15 mouse cellular contexts compared by ENCODE assay signal in the genomic region with DNA sequence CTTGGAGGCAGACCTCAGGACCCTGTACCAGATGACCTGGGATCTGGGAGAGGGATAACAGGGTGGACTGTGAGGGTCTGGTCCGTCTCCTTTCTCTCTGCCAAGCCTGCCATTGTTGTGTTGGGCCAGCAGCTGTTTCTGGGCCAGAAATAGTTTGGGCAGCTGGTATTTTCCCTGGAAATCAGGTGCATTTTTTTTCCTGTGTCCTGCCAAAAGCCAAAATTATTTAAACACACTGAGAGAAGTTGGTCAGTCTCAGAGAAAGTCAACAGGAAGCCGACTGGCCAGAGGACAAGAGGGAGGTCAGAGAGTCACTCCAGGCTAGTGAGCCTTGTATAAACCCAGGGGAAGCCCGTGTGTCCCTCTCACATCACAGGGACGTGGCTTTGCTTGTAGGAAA.
DNase-seq lines count a peak whose midpoint lies in the region; ATAC-seq and TF ChIP-seq lines count a peak whose summit lies in the region.
"Had no signal": no experiment of that assay in that cellular context is flagged by ENCODE, and none has a peak within 500 bp of the region (broad histone marks: within the 10 kb centered on the region; RNA-seq: fewer than 3 reads in every experiment).

No protein-coding gene starts in this region.

- H3K4me1 ChIP-seq in kidney, embryonic 16.5 days (ENCODE audit: insufficient read depth, low read length) = peaks cover 6% of the 10 kb centered on the region; the same call in 1 of the 2 replicates
- peaks cover 34% of the 10 kb centered on the region for H3K4me1 ChIP-seq in brown adipose tissue, adult 24 weeks (ENCODE audit: control insufficient read depth, insufficient read depth, insufficient read length, low read length)
- no peaks in the 10 kb centered on the region for H3K4me1 ChIP-seq in forebrain, postnatal 0 days (ENCODE audit: insufficient read depth)

- no peak overlapping the region for H3K4me2 ChIP-seq in kidney, embryonic 16.5 days (replicated peaks; ENCODE audit: low read depth, low read length)
- H3K4me2 ChIP-seq in forebrain, postnatal 0 days (ENCODE audit: low read depth) = no peak overlapping the region
- H3K4me2 ChIP-seq: hindbrain, embryonic 12.5 days had no signal

- no peaks in the 10 kb centered on the region for H3K27me3 ChIP-seq in kidney, embryonic 16.5 days (ENCODE audit: insufficient read depth, low read length)
- H3K27me3 ChIP-seq in forebrain, postnatal 0 days (ENCODE audit: insufficient read depth, low read length) = no peaks in the 10 kb centered on the region
- H3K27me3 ChIP-seq: hindbrain, embryonic 12.5 days had no signal

- H3K4me3 ChIP-seq in kidney, embryonic 16.5 days (ENCODE audit: low read length) = no peak overlapping the region
- no peak overlapping the region for H3K4me3 ChIP-seq in brown adipose tissue, adult 24 weeks (ENCODE audit: insufficient read depth, low read depth, low read length)
- H3K4me3 ChIP-seq in forebrain, postnatal 0 days (ENCODE audit: low read depth, low read length) = no peak overlapping the region
- H3K4me3 ChIP-seq: hindbrain, embryonic 12.5 days; megakaryocyte, embryonic 14.5 days had no signal

- no peaks in the 10 kb centered on the region for H3K36me3 ChIP-seq in kidney, embryonic 16.5 days (ENCODE audit: insufficient read depth, low read length)
- no peaks in the 10 kb centered on the region for H3K36me3 ChIP-seq in forebrain, postnatal 0 days (ENCODE audit: insufficient read depth)
- H3K36me3 ChIP-seq: hindbrain, embryonic 12.5 days had no signal

- no peaks in the 10 kb centered on the region for H3K9me3 ChIP-seq in kidney, embryonic 16.5 days (ENCODE audit: low read length)
- no peaks in the 10 kb centered on the region for H3K9me3 ChIP-seq in forebrain, postnatal 0 days (ENCODE audit: low read length)
- H3K9me3 ChIP-seq: hindbrain, embryonic 12.5 days; megakaryocyte, embryonic 14.5 days had no signal

- DNase-seq in adrenal gland, postnatal 36 days = peak; percentile 12 to 47
- DNase-seq in adrenal gland, adult 2 months = no peak
- DNase-seq in kidney, adult 18-20 months = peak; percentile 50
- peak; percentile 66 for DNase-seq in kidney, adult 9 months
- DNase-seq in left cerebral cortex, postnatal 36 days (ENCODE audit: low spot score in 2 of 2) = no peak
- no peak for DNase-seq in forebrain, postnatal 0 days
- DNase-seq: cerebellum, adult 11-12 months; right cerebral cortex, postnatal 14 days; thymus, postnatal 36 days had no signal

- 27% methylated on average over 4 of the region's 4 CpGs for WGBS in kidney, embryonic 16.5 days
- WGBS in forebrain, postnatal 0 days = 56% methylated on average over 4 of the region's 4 CpGs

- no peak for ATAC-seq in kidney, embryonic 16.5 days (ENCODE audit: low FRiP score, low TSS enrichment)
- ATAC-seq in forebrain, postnatal 0 days = no peak
- ATAC-seq: midbrain, embryonic 16.5 days had no signal

- no peak for TF ChIP-seq CTCF in forebrain, postnatal 0 days (IDR thresholded peaks at IDR 0.05; ENCODE audit: low read depth)

- intact Hi-C loops in left cerebral cortex, postnatal 36 days (cut with DNase I) = no loop called here

- H3K9ac ChIP-seq in kidney, embryonic 16.5 days (replicated peaks; ENCODE audit: low read length) = no peak overlapping the region
- H3K9ac ChIP-seq in forebrain, postnatal 0 days = no peak overlapping the region
- H3K9ac ChIP-seq: hindbrain, embryonic 12.5 days; liver, embryonic 14.5 days had no signal

- H3K27ac ChIP-seq in kidney, embryonic 16.5 days (ENCODE audit: low read length) = no peak overlapping the region
- peak overlapping the region; percentile 88 for H3K27ac ChIP-seq in brown adipose tissue, adult 24 weeks (replicated peaks; ENCODE audit: low read depth, low read length)
- no peak overlapping the region for H3K27ac ChIP-seq in forebrain, postnatal 0 days (ENCODE audit: low read depth, low read length)
- H3K27ac ChIP-seq: hindbrain, embryonic 12.5 days; liver, embryonic 14.5 days had no signal

Comparison
In these comparisons a context has a peak if more than half of its experiments do, and no peak if none do; other contexts are left out.
1. DNase-seq: peak in adrenal gland, postnatal 36 days (2 of 2), kidney, adult 18-20 months (single experiment) and kidney, adult 9 months (single experiment); none in adrenal gland, adult 2 months (single experiment), left cerebral cortex, postnatal 36 days (0 of 2) and forebrain, postnatal 0 days (single experiment).